8 mouse cellular contexts compared by ENCODE assay signal in the genomic region with DNA sequence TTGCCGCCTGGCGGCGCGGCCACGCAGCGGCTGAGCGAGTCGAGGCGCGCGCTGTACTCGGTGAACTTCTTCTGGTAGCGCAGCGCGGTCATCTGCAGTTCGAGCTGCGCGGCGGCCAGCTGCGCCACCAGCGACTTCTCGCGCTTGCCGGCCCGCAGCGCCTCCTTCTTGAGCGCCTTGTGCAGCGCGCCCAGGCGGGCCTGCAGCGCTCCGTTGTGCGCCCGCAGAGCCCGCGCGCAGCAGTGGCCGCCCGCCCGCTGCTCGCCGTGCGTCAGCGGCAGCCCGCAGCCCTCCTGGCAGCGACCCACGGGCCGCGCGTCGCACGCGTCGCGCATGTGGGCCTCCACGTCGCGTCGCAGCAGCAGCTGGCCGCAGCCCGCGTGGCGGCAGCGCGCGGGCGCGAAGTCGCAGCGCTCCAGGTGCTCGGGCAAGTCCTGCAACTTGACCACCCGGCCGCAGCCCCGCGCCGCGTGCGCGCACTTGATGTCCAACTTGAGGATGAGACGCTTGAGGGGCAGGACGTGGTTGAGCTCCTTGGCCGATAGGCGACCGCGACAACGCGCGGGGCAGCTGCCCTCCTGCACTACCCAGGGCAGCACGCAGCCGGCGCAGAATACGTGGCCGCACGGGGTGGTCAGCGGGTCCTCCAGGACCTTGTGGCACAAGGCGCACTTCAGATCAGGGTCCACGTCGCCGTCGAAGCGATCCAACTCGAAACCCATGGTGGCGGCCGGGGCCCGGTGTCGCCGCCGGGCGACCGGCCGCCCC. TPM values are rescaled to one million over a fixed set of nuclear protein-coding genes. Genes with fewer than 3 reads are reported as not detected.
DNase-seq lines count a peak whose midpoint lies in the region; ATAC-seq and TF ChIP-seq lines count a peak whose summit lies in the region.

A gene (minus strand): TSS at position 731 of the 768 bp plus-strand sequence.

- WGBS in hindbrain, postnatal 0 days, result under 1% methylated on average over 109 of the region's 111 CpGs
- under 1% methylated on average over 110 of the region's 111 CpGs for WGBS in limb, embryonic 10.5 days
- under 1% methylated on average over 91 of the region's 111 CpGs for WGBS in midbrain, embryonic 13.5 days
- under 1% methylated on average over 108 of the region's 111 CpGs for WGBS in stomach, embryonic 14.5 days

- intact Hi-C loops in gastrocnemius, postnatal 36 days (cut with DNase I), result loop anchor here (5.0 kb wide), 2 partner anchors 50 to 155 kb away; no protein-coding TSS in a partner anchor

- peak; percentile 76 for DNase-seq in ZHBTc4 (ENCODE audit: low read depth, low spot score)
- DNase-seq in embryo, embryonic 10 days (ENCODE audit: low spot score), result peak; percentile 89
- peak; percentile 45 to 68 for DNase-seq in gastrocnemius, postnatal 36 days
- DNase-seq in hindbrain, postnatal 0 days (ENCODE audit: low spot score), result peak; percentile 76
- DNase-seq in limb, embryonic 10.5 days (ENCODE audit: low spot score), result peak; percentile 81

- H3K4me1 ChIP-seq in hindbrain, postnatal 0 days (ENCODE audit: insufficient read depth, low read length), result peaks cover 4% of the 10 kb centered on the region; the same call in 1 of the 2 replicates
- peaks cover 59% of the 10 kb centered on the region for H3K4me1 ChIP-seq in limb, embryonic 10.5 days
- peaks cover 36% of the 10 kb centered on the region for H3K4me1 ChIP-seq in midbrain, embryonic 13.5 days (replicated peaks)
- peaks cover 25% of the 10 kb centered on the region for H3K4me1 ChIP-seq in stomach, embryonic 14.5 days (ENCODE audit: control insufficient read depth, insufficient read depth, low read length)

- peak within 1 kb of the TSS; percentile 49 for H3K27ac ChIP-seq in hindbrain, postnatal 0 days
- H3K27ac ChIP-seq in limb, embryonic 10.5 days, result peak within 1 kb of the TSS; percentile 98
- peak within 1 kb of the TSS; percentile 58; the same call in 1 of the 2 replicates for H3K27ac ChIP-seq in midbrain, embryonic 13.5 days
- H3K27ac ChIP-seq in stomach, embryonic 14.5 days (ENCODE audit: low read length), result peak within 1 kb of the TSS; percentile 96

- H3K36me3 ChIP-seq in hindbrain, postnatal 0 days (ENCODE audit: insufficient read depth, low read length), result no peaks in the 10 kb centered on the region
- peaks cover 6% of the 10 kb centered on the region; the same call in 1 of the 2 replicates for H3K36me3 ChIP-seq in limb, embryonic 10.5 days
- no peaks in the 10 kb centered on the region for H3K36me3 ChIP-seq in midbrain, embryonic 13.5 days
- H3K36me3 ChIP-seq in stomach, embryonic 14.5 days (ENCODE audit: control insufficient read depth, insufficient read depth, low read length), result no peaks in the 10 kb centered on the region

- H3K4me3 ChIP-seq in hindbrain, postnatal 0 days (ENCODE audit: low read length), result peak within 1 kb of the TSS; percentile 53
- peak within 1 kb of the TSS; percentile 77 for H3K4me3 ChIP-seq in limb, embryonic 10.5 days
- peak within 1 kb of the TSS; percentile 58 for H3K4me3 ChIP-seq in midbrain, embryonic 13.5 days (replicated peaks)
- H3K4me3 ChIP-seq in stomach, embryonic 14.5 days (ENCODE audit: low read depth, low read length), result peak within 1 kb of the TSS; percentile 75

- H3K9ac ChIP-seq in hindbrain, postnatal 0 days (replicated peaks; ENCODE audit: low read length), result peak within 1 kb of the TSS; percentile 31
- H3K9ac ChIP-seq in midbrain, embryonic 13.5 days (replicated peaks), result peak within 1 kb of the TSS; percentile 65
- H3K9ac ChIP-seq in stomach, embryonic 14.5 days (replicated peaks; ENCODE audit: low read depth, low read length), result peak within 1 kb of the TSS; percentile 81

- H3K27me3 ChIP-seq in hindbrain, postnatal 0 days (ENCODE audit: insufficient read depth, low read length), result peaks cover 4% of the 10 kb centered on the region
- H3K27me3 ChIP-seq in limb, embryonic 10.5 days (ENCODE audit: low read depth, poor library complexity, severe bottlenecking), result peaks cover 7% of the 10 kb centered on the region; the same call in 1 of the 2 replicates
- H3K27me3 ChIP-seq in midbrain, embryonic 13.5 days, result peaks cover 49% of the 10 kb centered on the region
- H3K27me3 ChIP-seq in stomach, embryonic 14.5 days (ENCODE audit: control insufficient read depth, insufficient read depth, low read length), result no peaks in the 10 kb centered on the region

- peak; percentile 74 for ATAC-seq in hindbrain, postnatal 0 days
- ATAC-seq in midbrain, embryonic 13.5 days, result peak; percentile 88
- peak; percentile 53 for ATAC-seq in stomach, embryonic 14.5 days (ENCODE audit: insufficient number of reproducible peaks, insufficient read depth, low FRiP score, low read depth)
- no peak for ATAC-seq in activated CD4-positive, CD25-positive, alpha-beta regulatory T cell, adult 4 months

- peak within 1 kb of the TSS; percentile 93 for H3K4me2 ChIP-seq in hindbrain, postnatal 0 days (ENCODE audit: low read depth, low read length)
- H3K4me2 ChIP-seq in midbrain, embryonic 13.5 days (replicated peaks), result peak within 1 kb of the TSS; percentile 99
- peak within 1 kb of the TSS; percentile 83 for H3K4me2 ChIP-seq in stomach, embryonic 14.5 days (replicated peaks; ENCODE audit: low read depth, low read length)

- no peaks in the 10 kb centered on the region for H3K9me3 ChIP-seq in hindbrain, postnatal 0 days (ENCODE audit: low read length)
- H3K9me3 ChIP-seq in limb, embryonic 10.5 days (replicated peaks), result no peaks in the 10 kb centered on the region
- no peaks in the 10 kb centered on the region for H3K9me3 ChIP-seq in midbrain, embryonic 13.5 days
- H3K9me3 ChIP-seq in stomach, embryonic 14.5 days (ENCODE audit: control insufficient read depth, low read depth, low read length), result no peaks in the 10 kb centered on the region

- TF ChIP-seq CTCF in hindbrain, postnatal 0 days (IDR thresholded peaks at IDR 0.05; ENCODE audit: low read depth), result no peak

RNA-seq across cellular contexts. Expression of the gene that starts here (rescaled TPM):
- 10 to 100 TPM; 67.5 to 81.9 TPM for total RNA-seq in gastrocnemius, postnatal 36 days (2021)
- total RNA-seq in hindbrain, postnatal 0 days (2014; rRNA removed), result 35.3 and 37.1 TPM in 2 replicates
- polyA plus RNA-seq in hindbrain, postnatal 0 days (2015; fragmentation: Nextera tagmentation; extraction: Ambion mirVana), result 10.6 and 11.2 TPM in 2 replicates
- 6.2 and 9.2 TPM in 2 replicates for polyA plus RNA-seq in limb, embryonic 10.5 days (2016; fragmentation: Nextera tagmentation; extraction: Ambion mirVana)
- polyA plus RNA-seq in midbrain, embryonic 13.5 days (2015; fragmentation: Nextera tagmentation; extraction: Ambion mirVana), result 22.7 and 33.2 TPM in 2 replicates
- 18.3 and 18.9 TPM in 2 replicates for polyA plus RNA-seq in stomach, embryonic 14.5 days (2014; fragmentation: Nextera tagmentation; extraction: Ambion mirVana)
- polyA plus RNA-seq in activated CD4-positive, CD25-positive, alpha-beta regulatory T cell, adult 4 months (2017; shearing (Covaris generic)), result not detected

Comparison
In these comparisons a context has a peak if more than half of its experiments do, and no peak if none do; other contexts are left out.
1. H3K9ac ChIP-seq: peak in every context shown above with its lines; median percentile 81 in stomach, embryonic 14.5 days; 65 in midbrain, embryonic 13.5 days; 31 in hindbrain, postnatal 0 days.